Mouse (Mus musculus): Measurements from ENCODE around the gene Coro2a. TPM values are rescaled to one million over a fixed set of nuclear protein-coding genes. Genes with fewer than 3 reads are reported as not detected.
"Not testable (repeated sequence)": the region's sequence is repeated elsewhere in the genome, so short reads cannot be mapped to it uniquely, and the experiment has no call there.

Coro2a gene
- total RNA-seq, 2 experiments from 2014 or later: 5.6 to 18.6 TPM

- no peak for ATAC-seq (replicated peaks; ENCODE audit: low FRiP score, poor library complexity, severe bottlenecking)
These were observed 15.5 kb downstream of the Coro2a start for GRCm38 (mm10) chr4:46586473-46586872.

DNA sequence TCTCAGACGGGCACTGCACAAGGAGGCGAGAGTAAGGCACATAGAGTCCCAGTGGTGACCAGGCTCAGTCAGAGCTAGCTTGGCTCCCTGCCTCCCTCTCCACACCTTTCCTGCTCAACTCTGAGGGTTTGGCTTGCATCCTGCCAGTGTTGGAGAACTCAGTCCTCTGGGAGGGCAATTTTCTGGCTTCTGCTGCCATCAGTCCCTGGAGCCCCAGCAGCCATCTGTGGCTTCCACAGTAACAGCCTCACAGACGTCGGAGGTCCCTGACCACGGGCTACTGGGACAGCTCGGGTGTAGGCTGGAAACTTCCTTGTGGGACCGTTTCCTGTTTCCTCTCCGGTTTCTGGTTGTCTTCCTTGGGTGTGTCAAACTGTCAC lies 16.2 kb downstream of the Coro2a start:
- no peak for ATAC-seq (replicated peaks; ENCODE audit: low FRiP score, poor library complexity, severe bottlenecking)

DNA sequence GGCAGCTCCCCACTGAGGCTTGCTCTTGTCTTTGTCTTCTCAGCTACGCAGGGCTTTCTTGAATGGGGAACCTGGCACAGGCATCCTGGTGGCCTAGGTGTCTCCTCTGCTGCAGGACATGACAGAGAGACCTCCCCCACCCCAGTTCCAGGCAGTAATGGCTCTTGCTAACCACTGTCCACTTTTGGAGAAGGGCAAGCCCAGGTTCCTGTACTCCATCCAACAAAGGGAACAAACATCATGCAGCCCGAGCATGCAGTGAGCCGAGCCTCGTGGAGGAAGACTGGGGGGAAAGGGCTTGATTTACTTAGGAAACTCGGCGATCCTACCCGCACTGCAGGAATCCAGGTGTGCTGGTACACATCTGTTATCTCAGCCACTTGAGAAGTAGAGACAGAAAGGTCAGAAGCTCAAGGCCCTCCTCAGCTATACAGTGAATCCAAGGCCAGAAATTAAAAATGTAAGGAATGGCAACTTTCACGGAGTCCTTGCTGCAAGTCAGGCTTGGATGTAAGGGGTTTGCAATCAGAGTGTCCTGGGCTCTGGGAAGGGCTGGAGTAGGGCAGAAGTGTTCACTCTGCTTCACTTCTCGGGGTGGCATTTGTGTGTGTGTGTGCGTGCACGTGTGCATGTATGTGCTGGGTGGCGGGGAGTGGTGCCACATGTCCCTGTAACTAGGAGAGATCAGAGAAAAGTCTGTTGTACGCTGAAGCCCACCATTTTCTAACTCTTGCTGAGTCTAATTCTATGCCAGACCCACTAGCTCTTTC lies 16.8 kb downstream of the Coro2a start:
- ATAC-seq (replicated peaks; ENCODE audit: low FRiP score, poor library complexity, severe bottlenecking): no peak

DNA sequence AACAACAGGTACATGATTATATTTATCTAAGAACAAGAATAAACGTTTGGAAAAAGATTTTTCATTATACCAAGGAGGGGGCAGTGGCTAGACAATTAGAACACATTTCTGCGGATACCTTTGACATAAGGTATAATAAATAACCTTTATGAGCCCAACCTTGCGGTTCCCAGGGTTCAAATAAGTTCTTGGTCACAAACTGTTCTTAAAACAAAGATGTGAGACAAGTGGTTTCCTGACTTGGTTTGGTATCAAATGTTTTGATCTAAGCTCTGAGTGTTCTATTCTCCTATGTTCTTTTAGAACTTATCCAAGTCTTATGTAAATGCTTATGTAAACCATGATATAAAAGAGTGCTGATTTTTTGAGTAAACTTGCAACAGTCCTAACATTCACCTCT lies 17.5 kb downstream of the Coro2a start:
- ATAC-seq (replicated peaks; ENCODE audit: low FRiP score, poor library complexity, severe bottlenecking): not testable (repeated sequence)

DNA sequence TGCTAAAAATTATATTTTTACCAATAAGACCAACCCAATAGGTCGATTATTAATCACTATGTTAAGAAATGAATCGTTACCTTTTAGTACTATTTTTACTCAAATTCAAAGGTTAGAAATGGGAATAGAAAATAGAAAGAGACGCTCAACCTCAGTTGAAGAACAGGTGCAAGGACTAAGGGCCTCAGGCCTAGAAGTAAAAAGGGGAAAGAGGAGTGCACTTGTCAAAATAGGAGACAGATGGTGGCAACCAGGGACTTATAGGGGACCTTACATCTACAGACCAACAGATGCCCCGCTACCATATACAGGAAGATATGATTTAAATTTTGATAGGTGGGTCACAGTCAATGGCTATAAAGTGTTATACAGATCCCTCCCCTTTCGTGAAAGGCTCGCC lies 17.9 kb downstream of the Coro2a start:
- not testable (repeated sequence) for ATAC-seq (replicated peaks; ENCODE audit: low FRiP score, poor library complexity, severe bottlenecking)

DNA sequence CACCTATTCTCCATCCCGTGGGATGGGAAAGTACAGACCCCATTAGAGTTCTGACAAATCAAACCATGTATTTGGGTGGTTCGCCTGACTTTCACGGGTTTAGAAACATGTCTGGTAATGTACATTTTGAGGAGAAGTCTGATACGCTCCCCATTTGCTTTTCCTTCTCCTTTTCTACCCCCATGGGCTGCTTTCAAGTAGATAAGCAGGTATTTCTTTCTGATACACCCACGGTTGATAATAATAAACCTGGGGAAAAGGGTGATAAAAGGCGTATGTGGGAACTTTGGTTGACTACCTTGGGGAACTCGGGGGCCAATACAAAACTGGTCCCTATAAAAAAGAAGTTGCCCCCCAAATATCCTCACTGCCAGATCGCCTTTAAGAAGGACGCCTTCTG lies 20.0 kb downstream of the Coro2a start:
- not testable (repeated sequence) for ATAC-seq (replicated peaks; ENCODE audit: low FRiP score, poor library complexity, severe bottlenecking)

- ATAC-seq (replicated peaks; ENCODE audit: low FRiP score, poor library complexity, severe bottlenecking): not testable (repeated sequence)
These were observed 20.4 kb downstream of the Coro2a start for GRCm38 (mm10) chr4:46581577-46581976.

- not testable (repeated sequence) for ATAC-seq (replicated peaks; ENCODE audit: low FRiP score, poor library complexity, severe bottlenecking)
These were observed 21.2 kb downstream of the Coro2a start for GRCm38 (mm10) chr4:46580799-46581243.

DNA sequence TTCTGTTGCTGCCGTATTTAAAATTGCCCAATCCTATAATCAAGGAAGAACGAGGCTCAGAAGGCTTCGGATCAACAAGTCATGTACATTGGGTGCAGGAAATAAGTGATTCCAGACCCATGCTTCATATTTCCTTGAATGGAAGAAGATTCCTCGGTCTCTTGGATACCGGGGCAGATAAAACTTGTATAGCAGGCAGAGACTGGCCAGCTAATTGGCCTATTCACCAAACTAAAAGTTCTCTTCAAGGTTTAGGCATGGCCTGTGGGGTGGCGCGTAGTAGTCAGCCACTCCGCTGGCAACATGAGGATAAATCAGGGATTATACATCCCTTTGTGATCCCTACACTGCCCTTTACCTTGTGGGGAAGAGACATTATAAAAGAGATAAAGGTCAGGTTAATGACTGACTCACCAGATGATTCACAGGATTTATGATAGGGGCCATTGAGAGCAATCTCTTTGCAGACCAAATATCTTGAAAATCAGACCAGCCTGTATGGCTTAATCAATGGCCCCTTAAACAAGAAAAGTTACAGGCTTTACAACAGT lies 23.1 kb downstream of the Coro2a start:
- ATAC-seq (replicated peaks; ENCODE audit: low FRiP score, poor library complexity, severe bottlenecking): not testable (repeated sequence)

GRCm38 (mm10) chr4:46578228-46578627 lies 23.8 kb downstream of the Coro2a start:
- no peak for ATAC-seq (replicated peaks; ENCODE audit: low FRiP score, poor library complexity, severe bottlenecking)

GRCm38 (mm10) chr4:46575509-46576284 lies 26.3 kb downstream of the Coro2a start:
- not testable (repeated sequence) for ATAC-seq (replicated peaks; ENCODE audit: low FRiP score, poor library complexity, severe bottlenecking)

GRCm38 (mm10) chr4:46574841-46575240 lies 27.2 kb downstream of the Coro2a start:
- no peak for ATAC-seq (replicated peaks; ENCODE audit: low FRiP score, poor library complexity, severe bottlenecking)

DNA sequence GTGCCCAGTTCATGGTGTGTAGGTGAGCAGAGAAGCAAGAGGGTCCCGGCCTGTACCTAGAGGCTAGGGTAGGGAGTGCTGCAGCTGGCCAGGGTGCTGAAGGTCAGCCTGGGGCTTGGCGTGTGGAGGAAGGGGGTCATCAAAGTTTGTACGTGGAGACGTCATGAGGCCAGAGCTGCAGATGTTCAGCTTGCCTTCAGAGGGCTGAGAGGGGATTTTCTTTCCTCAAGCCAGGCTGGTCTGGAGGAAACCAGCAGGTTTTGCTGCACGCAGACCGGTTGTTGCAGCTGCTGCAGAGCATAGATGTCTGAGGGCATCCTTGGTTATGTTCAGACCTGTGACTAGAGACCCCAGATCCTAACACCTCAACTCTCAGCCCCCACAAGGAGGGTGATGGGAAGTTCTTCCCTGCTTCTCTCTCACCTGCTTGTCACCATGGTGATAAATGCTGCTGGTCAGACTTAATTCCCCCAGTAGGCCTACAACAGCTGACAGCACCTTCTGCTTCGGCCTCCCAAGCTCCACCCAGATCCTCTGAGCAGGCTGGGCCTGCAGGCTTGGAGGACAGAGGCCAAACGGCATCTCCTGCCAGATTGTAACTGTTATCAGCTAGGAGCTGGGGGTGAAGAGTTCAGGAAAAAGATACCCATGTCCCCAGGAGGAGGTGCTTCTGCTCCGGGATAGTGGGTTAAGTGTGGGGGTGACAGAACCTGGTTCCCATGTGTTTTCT lies 27.8 kb downstream of the Coro2a start:
- no peak; the same call in 1 of the 2 replicates for ATAC-seq (replicated peaks; ENCODE audit: low FRiP score, poor library complexity, severe bottlenecking)

DNA sequence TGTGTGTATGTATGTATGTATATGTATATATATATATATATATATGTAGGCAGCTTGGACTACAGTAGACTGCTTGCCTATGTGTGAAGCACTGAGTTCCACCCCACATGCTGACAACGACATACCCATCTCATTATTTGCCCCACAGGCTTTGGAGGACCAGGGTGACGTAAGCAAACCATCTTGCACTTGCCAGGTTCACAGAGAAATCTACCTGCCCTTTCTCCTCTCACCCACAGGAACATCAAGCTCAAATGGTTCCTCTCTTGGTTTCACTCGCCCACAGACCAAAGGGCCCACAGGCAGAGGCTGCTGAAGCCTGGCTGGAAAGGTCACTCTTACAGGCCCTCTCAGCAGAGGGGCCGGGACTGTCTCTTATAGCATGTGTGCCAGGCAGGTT lies 29.4 kb downstream of the Coro2a start:
- no peak for ATAC-seq (replicated peaks; ENCODE audit: low FRiP score, poor library complexity, severe bottlenecking)

GRCm38 (mm10) chr4:46571744-46572143 lies 30.3 kb downstream of the Coro2a start:
- ATAC-seq (replicated peaks; ENCODE audit: low FRiP score, poor library complexity, severe bottlenecking): no peak

DNA sequence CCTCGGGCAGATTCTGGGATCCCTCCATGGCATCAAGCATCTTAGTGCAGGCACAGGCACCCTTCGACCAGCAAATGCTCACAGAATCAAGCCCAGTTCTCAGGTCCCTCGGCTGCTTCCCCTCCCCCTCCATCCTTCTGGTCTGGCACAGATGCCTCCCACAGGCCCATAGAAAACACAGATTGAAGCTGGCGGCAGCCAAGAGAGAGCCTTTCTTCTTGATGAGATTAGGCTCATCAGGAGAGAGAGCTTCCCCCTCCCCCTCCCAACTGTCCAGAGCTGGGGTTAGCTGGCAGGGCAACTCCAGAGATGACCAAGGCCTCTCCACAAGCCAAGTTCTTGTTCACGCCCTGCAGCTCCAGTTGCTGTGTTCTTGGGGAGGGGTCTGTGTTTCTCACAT lies 32.3 kb downstream of the Coro2a start:
- no peak for ATAC-seq (replicated peaks; ENCODE audit: low FRiP score, poor library complexity, severe bottlenecking)

DNA sequence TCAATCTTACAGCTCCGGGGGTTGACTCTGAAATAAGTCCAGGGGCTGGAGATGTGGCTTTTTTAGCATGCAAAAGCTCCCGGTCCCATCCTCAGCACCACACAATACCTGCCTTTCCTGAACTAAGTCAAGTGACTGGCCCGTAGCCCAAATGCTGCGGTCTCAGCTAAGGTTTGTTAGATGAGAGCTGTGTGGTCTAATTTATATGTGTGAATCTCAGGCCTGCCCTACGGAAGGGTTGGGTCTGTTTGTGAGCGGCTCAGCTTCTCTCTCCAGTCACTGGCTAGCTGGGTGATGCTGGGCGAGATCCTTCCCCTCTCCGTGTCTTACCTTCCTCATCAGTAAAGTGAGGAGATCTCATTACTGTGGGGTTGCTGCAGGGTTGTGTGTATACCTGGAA lies 33.8 kb downstream of the Coro2a start:
- ATAC-seq (replicated peaks; ENCODE audit: low FRiP score, poor library complexity, severe bottlenecking): no peak

DNA sequence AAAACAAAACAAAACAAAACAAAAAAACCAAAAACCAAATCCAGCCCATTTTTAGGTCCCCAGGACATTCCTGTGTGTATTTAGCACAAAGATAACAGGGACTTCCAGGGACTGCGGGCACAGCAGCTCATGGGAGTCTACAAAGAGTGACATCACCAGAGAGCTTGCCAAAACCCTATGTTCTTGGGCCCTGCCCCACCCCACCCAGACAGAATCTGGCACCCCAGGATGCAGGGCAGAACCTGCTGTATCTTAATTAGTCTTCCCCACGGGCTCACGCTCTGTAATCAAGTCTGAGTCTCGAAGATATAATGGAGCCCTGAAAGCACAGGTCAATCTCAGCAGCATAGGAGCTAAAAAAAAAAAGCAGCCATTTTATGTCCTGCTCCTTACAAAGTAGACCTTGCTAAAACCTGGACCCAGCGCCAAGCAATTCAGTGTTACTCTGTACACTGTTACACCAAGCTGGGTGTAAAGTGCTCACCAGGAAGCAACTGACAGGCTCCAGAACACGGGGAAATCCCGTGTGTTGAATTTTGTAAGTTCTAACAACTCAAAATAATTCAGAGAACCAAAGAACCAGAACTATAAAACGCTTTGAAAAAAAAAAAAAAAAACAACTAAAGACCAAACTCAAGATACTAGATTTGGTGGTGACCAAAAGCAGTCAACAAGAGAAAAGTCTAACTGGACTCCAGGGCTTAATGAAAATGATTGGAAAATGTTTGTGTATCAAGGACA lies 34.9 kb downstream of the Coro2a start:
- no peak for ATAC-seq (replicated peaks; ENCODE audit: low FRiP score, poor library complexity, severe bottlenecking)

DNA sequence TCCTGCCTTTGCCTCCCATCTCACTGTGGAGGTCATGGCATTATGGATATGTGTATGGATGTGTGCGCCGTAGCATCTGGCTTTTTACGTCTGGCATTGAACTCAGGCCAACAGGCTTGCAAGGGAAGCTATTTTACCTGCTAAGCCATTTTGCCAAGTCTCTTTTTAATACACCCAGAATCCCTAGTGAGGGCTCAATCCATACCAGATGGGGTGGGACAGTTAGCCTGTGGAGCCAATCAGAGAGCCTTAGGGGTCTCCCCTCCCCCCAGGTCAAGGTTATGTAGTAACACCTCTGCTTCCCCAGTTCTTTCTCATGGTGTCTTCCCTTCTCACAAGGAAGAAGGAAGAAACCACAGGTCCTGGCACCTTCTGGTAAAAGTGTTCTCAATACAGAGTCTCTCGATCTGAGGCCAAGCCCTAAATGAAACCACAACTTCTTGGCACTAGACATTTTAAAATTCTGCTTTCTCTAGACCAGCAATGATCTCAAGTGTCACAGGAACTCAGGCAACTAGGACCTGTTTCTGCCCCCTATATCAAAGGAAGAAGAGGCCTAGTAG lies 36.5 kb downstream of the Coro2a start:
- no peak for ATAC-seq (replicated peaks; ENCODE audit: low FRiP score, poor library complexity, severe bottlenecking)

Measured in erythroblast, adult 5-6 weeks (primary cell).